Mouse (Mus musculus) embryonic fibroblast, embryonic 13.5 days (primary cell): Measurements from ENCODE around the gene Tspan9.

Experiments
- CTCF ChIP-seq: IDR thresholded peaks from 2 replicates; pipeline ENCODE4 v1.5.1; 2011; ENCODE audit warnings: mild to moderate bottlenecking, control low read depth, low read length, moderate library complexity, borderline replicate concordance; ENCODE audit not compliant: insufficient read depth
- POLR2A ChIP-seq: IDR thresholded peaks from 2 replicates; pipeline ENCODE4 v1.6.1; 2011; ENCODE audit warnings: low read depth, mild to moderate bottlenecking, control low read depth, low read length, moderate library complexity

DNA sequence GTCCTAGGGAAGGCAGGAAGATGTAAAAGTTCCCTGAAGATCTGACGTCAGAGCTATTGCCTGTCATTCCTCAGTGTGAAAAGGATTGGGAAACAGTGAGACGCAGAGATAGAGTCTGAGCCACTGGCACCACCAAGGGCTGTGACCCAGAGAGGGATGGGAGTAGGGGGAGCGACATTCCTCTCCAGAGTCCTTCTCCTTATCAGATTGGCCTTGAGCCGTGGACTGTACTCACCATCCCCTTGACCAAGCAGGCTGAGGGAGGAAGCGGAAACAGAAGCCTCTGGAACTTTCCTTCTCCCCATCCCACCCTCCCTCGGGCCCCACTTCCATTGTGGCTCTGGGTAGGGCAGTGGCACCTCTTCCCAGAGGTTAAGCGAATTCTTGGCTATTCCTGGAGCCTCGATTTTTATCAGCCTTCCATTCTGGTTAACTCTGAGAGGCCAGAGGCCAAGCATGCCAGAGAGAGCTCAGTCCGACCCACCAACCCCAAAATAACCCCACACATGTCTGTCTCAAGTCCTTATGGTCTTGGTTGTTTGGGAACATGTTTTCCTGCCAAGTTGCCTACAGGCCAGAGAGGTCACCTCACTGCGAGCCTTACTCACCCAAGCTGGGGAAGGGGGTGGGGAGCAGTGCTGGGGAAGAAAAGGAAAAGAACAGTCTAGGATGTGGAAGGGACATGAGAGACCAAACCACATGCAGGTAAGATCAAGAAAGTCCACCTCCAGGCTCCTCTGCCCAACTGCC lies 19.0 kb downstream of the Tspan9 start:
- no peak for TF ChIP-seq CTCF
- no peak for TF ChIP-seq POLR2A
